Mouse (Mus musculus) liver, embryonic 11.5 days (tissue): ENCODE data around the gene Cdkal1. TPM values are rescaled to one million over a fixed set of nuclear protein-coding genes. Genes with fewer than 3 reads are reported as not detected.

Source experiments
- ATAC-seq: fragments of 200-750 bp; cut with Nextera tagmentation; replicated peaks from 2 replicates; pipeline ENCODE4 v1.8.0; 2017; ENCODE audit warnings: moderate number of reproducible peaks, mild to moderate bottlenecking, moderate TSS enrichment, moderate library complexity; ENCODE audit not compliant: low FRiP score
- DNase-seq: peaks from one replicate; pipeline ENCODE4 v3.0.0-alpha.2; 2017; ENCODE audit warnings: low spot score
- H3K27ac ChIP-seq: fragments of 300-500 bp; sonication (generic); 2 replicates; pipeline ENCODE4 v1.5.1; 2014; ENCODE audit warnings: mild to moderate bottlenecking, low read depth, low read length, control low read depth
- H3K27me3 ChIP-seq: fragments of 300-500 bp; sonication (generic); replicated peaks from 2 replicates; pipeline ENCODE4 v1.6.1; 2014; ENCODE audit warnings: low read length, mixed read lengths; ENCODE audit not compliant: control insufficient read depth, insufficient read depth
- H3K36me3 ChIP-seq: fragments of 300-500 bp; sonication (generic); 2 replicates; pipeline ENCODE4 v1.6.1; 2014; ENCODE audit warnings: mild to moderate bottlenecking, low read length, moderate library complexity, mixed read lengths; ENCODE audit not compliant: control insufficient read depth, insufficient read depth
- H3K4me1 ChIP-seq: fragments of 300-500 bp; sonication (generic); replicated peaks from 2 replicates; pipeline ENCODE4 v1.6.1; 2014; ENCODE audit warnings: low read length, mixed read lengths; ENCODE audit not compliant: control insufficient read depth, insufficient read depth
- H3K4me2 ChIP-seq: fragments of 300-500 bp; sonication (generic); 2 replicates; pipeline ENCODE4 v1.6.1; 2014; ENCODE audit warnings: mild to moderate bottlenecking, control low read depth, moderate library complexity
- H3K4me3 ChIP-seq: fragments of 300-500 bp; sonication (generic); 2 replicates; pipeline ENCODE4 v1.5.1; 2014; ENCODE audit warnings: low read depth, low read length, control low read depth
- H3K9ac ChIP-seq: fragments of 300-500 bp; sonication (generic); 2 replicates; pipeline ENCODE4 v1.6.1; 2014; ENCODE audit warnings: low read depth, low read length, control low read depth
- H3K9me3 ChIP-seq: fragments of 300-500 bp; sonication (generic); 2 replicates; pipeline ENCODE4 v1.6.1; 2016; ENCODE audit warnings: low read length, inconsistent platforms, mixed read lengths; ENCODE audit not compliant: control insufficient read depth
- WGBS: fragments of 180-500 bp; shearing (Covaris S2); extraction: QIAGEN DNeasy Blood & Tissue Kit; methylation state at CpG from one replicate; pipeline ENCODE4 v1.1.7; 2014; 5-methylcytosine and 5-hydroxymethylcytosine counted together
- polyA plus RNA-seq: library from polyadenylated mRNA; unstranded; fragments of >200 nt; fragmentation: Nextera tagmentation; extraction: Ambion mirVana; gene quantifications from 2 replicates; pipeline ENCODE4 v1.2.1, GENCODE M21; 2014

Gene Cdkal1
- polyA plus RNA-seq, 1 experiment from 2014 or later, result 26.3 TPM

DNA sequence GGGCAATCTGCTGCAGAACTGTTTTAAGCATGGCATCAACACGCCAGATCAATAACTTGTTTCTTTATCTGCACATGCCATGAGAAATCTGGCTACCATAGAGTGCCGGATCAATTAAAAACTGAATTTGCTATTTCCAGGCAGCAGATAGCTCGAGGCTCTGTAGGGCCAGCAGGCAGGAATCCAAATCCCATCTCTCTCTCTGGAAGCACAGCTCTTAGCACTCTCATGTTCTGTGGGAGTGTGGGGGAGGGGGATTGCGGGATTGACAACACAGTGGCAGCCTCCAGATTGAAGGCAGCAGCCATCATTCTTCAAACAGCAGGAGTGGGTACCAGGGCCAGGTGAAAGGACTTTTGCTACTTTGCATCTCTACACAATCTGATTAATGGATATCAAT is 420.7 kb downstream of the Cdkal1 start:
- no peak overlapping the region for H3K4me2 ChIP-seq
- WGBS, result 74% methylated on average over 4 of the region's 4 CpGs
- no peaks in the 10 kb centered on the region for H3K27me3 ChIP-seq
- H3K27ac ChIP-seq, result no peak overlapping the region
- no peaks in the 10 kb centered on the region for H3K9me3 ChIP-seq
- DNase-seq, result no peak
- H3K36me3 ChIP-seq, result no peaks in the 10 kb centered on the region
- H3K9ac ChIP-seq, result no peak overlapping the region
- H3K4me1 ChIP-seq, result no peaks in the 10 kb centered on the region
- no peak overlapping the region for H3K4me3 ChIP-seq
- ATAC-seq, result no peak

DNA sequence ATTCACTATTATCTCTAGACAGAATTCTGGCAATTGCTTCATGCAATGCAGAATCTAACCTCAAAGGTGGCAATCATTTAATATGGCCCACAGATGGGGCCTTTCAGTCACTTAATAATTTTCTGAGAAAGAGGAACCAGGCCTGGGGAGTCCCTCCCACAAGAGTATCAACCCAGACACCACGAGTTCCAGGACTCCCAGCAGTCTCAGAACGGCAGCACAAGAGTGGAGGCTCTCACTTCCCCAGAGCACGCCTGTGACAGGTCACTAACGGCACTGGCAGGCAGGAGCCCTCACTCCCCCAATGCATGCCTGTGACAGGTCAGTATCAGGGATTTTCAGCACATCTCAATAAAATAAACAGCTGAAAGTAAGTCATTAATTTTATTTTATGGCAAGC is 424.6 kb downstream of the Cdkal1 start:
- Histone ChIP-seq H3K4me1 (no peaks in the 10 kb centered on the region), H3K27ac (no peak overlapping the region), H3K4me3 (no peak overlapping the region), H3K27me3 (no peaks in the 10 kb centered on the region), H3K9ac (no peak overlapping the region), H3K4me2 (no peak overlapping the region), H3K9me3 (no peaks in the 10 kb centered on the region), H3K36me3 (no peaks in the 10 kb centered on the region)
- DNase-seq (no peak), ATAC-seq (no peak)
- 24% methylated on average over 4 of the region's 4 CpGs for WGBS

- no peaks in the 10 kb centered on the region for H3K27me3 ChIP-seq
- no peak for ATAC-seq
Measured at GRCm38 (mm10) chr13:29429877-29430276, 425.6 kb downstream of the Cdkal1 start.

DNA sequence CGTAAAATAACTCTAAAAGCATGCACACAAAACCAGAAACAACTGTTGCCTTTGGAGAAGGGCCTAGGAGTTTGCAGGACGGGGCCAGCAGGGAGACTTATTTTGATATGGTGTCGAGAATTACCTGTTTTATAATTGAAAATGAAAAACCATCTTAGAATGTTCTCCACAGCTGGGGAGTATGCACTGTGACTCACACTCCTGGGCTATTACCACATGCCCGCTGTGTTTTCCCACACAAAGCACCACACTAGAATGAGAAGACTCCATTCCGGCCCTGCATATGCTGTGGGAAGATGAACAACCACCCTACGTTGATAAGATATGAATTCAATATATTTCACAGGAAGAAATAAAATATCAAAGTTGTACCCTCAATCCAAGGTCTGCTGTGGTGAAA is 426.3 kb downstream of the Cdkal1 start:
- no peaks in the 10 kb centered on the region for H3K27me3 ChIP-seq
- no peaks in the 10 kb centered on the region for H3K36me3 ChIP-seq
- no peak overlapping the region for H3K9ac ChIP-seq
- no peak overlapping the region for H3K4me3 ChIP-seq
- WGBS, result 89% methylated on average over 6 of the region's 6 CpGs
- ATAC-seq, result no peak
- H3K9me3 ChIP-seq, result no peaks in the 10 kb centered on the region
- no peak for DNase-seq
- H3K4me2 ChIP-seq, result no peak overlapping the region
- H3K4me1 ChIP-seq, result no peaks in the 10 kb centered on the region
- H3K27ac ChIP-seq, result no peak overlapping the region

More at GRCm38 (mm10) chr13:29429877-29430276, 425.6 kb downstream of the Cdkal1 start:
- H3K4me1 ChIP-seq, result no peaks in the 10 kb centered on the region
- no peak for DNase-seq
- H3K27ac ChIP-seq, result no peak overlapping the region
- no peaks in the 10 kb centered on the region for H3K9me3 ChIP-seq
- H3K4me2 ChIP-seq, result no peak overlapping the region
- no peak overlapping the region for H3K4me3 ChIP-seq
- 88% methylated on average over 4 of the region's 4 CpGs for WGBS
- H3K9ac ChIP-seq, result no peak overlapping the region
- no peaks in the 10 kb centered on the region for H3K36me3 ChIP-seq

GRCm38 (mm10) chr13:29416450-29417136 is 438.9 kb downstream of the Cdkal1 start:
- Histone ChIP-seq H3K4me2 (no peak overlapping the region), H3K27ac (no peak overlapping the region), H3K36me3 (no peaks in the 10 kb centered on the region), H3K27me3 (no peaks in the 10 kb centered on the region), H3K9me3 (no peaks in the 10 kb centered on the region), H3K9ac (no peak overlapping the region), H3K4me3 (no peak overlapping the region), H3K4me1 (no peaks in the 10 kb centered on the region)
- DNase-seq (no peak), ATAC-seq (no peak)
- WGBS, result 66% methylated on average over 8 of the region's 8 CpGs

DNA sequence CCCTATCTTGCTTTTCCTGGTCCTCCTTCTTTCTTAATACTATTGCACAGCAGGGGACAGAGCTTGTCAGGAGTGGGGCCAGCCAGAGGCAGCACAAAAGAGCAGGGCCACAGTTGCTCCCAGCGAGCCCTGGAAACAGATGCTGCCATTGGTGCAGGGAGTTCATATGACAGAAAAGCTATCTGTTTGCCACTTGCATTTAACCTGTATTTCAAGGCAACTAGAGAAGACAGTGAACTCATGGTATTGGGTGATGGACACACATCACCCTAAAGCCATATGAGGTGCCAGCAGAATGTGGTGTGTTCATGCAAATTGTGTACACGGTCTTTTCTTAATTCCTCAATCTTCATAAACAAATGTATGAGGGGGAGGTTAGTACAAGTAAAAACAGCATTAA is 439.5 kb downstream of the Cdkal1 start:
- DNase-seq (no peak), ATAC-seq (no peak)
- 66% methylated on average over 2 of the region's 2 CpGs for WGBS
- Histone ChIP-seq H3K27me3 (no peaks in the 10 kb centered on the region), H3K9me3 (no peaks in the 10 kb centered on the region), H3K4me3 (no peak overlapping the region), H3K4me2 (no peak overlapping the region), H3K27ac (no peak overlapping the region), H3K36me3 (no peaks in the 10 kb centered on the region), H3K4me1 (no peaks in the 10 kb centered on the region), H3K9ac (no peak overlapping the region)

- 88% methylated on average over 6 of the region's 6 CpGs for WGBS
- no peaks in the 10 kb centered on the region for H3K27me3 ChIP-seq
- H3K4me1 ChIP-seq, result no peaks in the 10 kb centered on the region
- H3K9me3 ChIP-seq, result no peaks in the 10 kb centered on the region
- H3K9ac ChIP-seq, result no peak overlapping the region
- H3K27ac ChIP-seq, result no peak overlapping the region
- DNase-seq (no peak), ATAC-seq (no peak)
- no peak overlapping the region for H3K4me2 ChIP-seq
- H3K36me3 ChIP-seq, result no peaks in the 10 kb centered on the region
- no peak overlapping the region for H3K4me3 ChIP-seq
Measured at GRCm38 (mm10) chr13:29414878-29415277, 440.6 kb downstream of the Cdkal1 start.

DNA sequence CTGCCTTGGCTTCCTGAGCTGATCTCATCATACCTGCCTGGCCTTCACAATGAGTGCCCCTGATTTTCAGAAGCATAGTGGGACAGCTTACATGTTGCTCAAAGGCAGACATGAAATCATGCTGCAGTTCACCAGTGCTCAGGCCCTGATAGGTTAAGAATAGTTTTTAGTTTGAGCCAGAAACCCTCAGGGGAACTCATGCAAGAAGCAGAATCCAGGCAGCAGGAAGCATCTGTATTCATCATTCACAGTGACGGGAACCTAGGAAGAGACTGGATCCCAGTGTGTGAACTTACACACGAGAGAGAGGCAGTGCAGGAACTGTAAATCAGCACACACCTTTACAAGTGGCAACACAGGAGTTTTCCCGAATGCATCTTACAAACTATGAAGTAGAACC is 441.0 kb downstream of the Cdkal1 start:
- Histone ChIP-seq H3K4me2 (no peak overlapping the region), H3K4me1 (no peaks in the 10 kb centered on the region), H3K36me3 (no peaks in the 10 kb centered on the region), H3K27ac (no peak overlapping the region), H3K27me3 (no peaks in the 10 kb centered on the region), H3K4me3 (no peak overlapping the region), H3K9ac (no peak overlapping the region), H3K9me3 (no peaks in the 10 kb centered on the region)
- DNase-seq (no peak), ATAC-seq (no peak)
- 66% methylated on average over 3 of the region's 3 CpGs for WGBS

GRCm38 (mm10) chr13:29411176-29411575 is 444.3 kb downstream of the Cdkal1 start:
- no peaks in the 10 kb centered on the region for H3K36me3 ChIP-seq
- H3K27ac ChIP-seq, result no peak overlapping the region
- H3K4me3 ChIP-seq, result no peak overlapping the region
- no peak overlapping the region for H3K9ac ChIP-seq
- DNase-seq, result no peak
- no peak overlapping the region for H3K4me2 ChIP-seq
- no peaks in the 10 kb centered on the region for H3K4me1 ChIP-seq
- H3K27me3 ChIP-seq, result no peaks in the 10 kb centered on the region
- ATAC-seq, result no peak
- WGBS, result 84% methylated on average over 6 of the region's 6 CpGs
- H3K9me3 ChIP-seq, result no peaks in the 10 kb centered on the region
